Mouse (Mus musculus) yolk sac, embryonic 10.5 days (tissue): ENCODE measurements around the gene Scand1.

Source experiments
- DNase-seq: peaks from one replicate; pipeline ENCODE4 v3.0.0-alpha.2; 2017; ENCODE audit warnings: low spot score

Gene Scand1

GRCm38 (mm10) chr2:156307261-156307660, 5.2 kb downstream of the Scand1 start:
- DNase-seq: no peak

DNA sequence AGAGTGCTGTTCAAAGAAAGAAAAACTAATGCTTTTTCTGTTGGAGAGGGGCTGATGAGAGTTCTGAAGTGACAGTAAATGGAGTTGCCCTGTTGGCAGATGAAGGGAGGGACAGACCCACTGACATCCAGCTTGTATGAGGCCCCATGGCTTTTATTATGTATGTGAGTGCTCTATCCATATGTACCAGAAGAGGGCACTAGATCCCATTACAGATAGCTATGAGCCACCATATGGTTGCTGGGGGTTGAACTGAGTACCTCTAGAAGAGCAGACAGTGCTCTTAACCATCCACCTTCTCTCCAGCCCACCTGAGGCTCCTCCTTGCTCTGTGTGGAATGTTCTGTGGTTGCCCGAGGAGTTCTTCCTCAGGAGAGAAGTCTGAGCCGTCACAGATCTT, 6.7 kb downstream of the Scand1 start:
- DNase-seq: no peak

DNA sequence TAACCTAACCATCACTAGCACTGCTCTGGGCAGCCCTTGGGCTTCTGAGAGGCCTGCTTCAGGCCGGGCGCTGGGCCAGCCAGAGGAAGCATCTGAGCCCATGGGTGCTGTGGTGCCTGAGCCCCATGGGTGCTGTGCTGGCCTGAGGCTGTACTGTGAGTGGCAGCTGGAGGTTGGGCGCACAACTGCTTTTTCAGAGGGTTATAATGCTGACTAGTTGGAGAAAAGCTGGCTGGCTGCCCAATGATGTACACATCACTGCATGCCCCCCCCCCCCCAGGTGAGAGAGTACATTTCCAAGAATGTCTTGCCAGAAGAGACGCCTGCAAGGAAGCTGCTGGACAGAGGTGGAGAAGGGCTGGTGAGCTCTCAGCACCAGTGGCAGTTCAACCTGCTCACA, 8.2 kb downstream of the Scand1 start:
- DNase-seq: no peak

GRCm38 (mm10) chr2:156302063-156302462, 10.4 kb downstream of the Scand1 start:
- no peak for DNase-seq

GRCm38 (mm10) chr2:156298458-156298857, 14.0 kb downstream of the Scand1 start:
- no peak for DNase-seq

DNA sequence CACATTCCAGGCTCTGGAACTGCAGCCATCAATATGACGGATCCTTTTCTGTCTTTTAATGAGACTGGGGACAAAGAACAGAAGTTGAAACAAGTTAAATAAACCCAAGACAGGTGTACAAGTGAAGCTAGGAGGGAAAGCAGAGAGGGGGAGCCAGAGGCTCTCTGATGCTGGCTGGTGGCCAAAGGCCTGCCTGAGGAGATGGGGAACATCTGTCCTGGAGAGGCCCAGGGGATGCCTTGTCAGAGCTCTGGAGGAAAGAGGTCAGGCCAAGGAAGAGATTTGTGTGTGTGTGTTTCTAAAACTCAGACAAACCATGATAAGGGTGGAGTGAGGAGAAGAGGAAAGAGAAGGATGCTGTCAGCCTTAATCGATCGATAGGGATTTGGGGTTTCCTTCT, 14.9 kb downstream of the Scand1 start:
- no peak for DNase-seq

GRCm38 (mm10) chr2:156296190-156296589, 16.3 kb downstream of the Scand1 start:
- no peak for DNase-seq

DNA sequence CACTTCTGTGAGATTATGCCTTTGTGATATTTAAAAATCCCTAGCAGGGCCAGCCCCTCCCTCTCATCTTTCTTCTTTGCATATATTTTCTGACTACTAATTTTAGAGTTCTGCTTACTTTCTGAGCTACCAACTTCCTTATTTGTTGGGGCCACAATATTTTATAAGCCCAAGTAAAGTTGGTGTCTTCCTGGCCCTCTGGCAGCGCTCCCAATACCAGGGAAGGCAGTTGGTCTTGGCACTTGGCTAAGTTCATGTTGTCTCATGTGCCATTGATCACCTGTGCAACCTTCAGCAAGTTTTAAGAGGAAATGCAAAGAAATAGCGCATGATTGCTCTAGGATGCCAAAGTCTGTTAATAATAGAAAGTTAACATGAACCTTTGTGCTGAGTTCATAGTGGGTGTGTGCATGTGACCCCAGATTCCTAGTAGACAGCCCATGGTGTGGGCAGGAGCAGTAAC, 16.9 kb downstream of the Scand1 start:
- no peak for DNase-seq

- no peak for DNase-seq
Measured at GRCm38 (mm10) chr2:156291998-156292397, 20.5 kb downstream of the Scand1 start.

GRCm38 (mm10) chr2:156289552-156290160, 22.8 kb downstream of the Scand1 start:
- no peak for DNase-seq

GRCm38 (mm10) chr2:156288222-156288621, 24.3 kb downstream of the Scand1 start:
- no peak for DNase-seq

DNA sequence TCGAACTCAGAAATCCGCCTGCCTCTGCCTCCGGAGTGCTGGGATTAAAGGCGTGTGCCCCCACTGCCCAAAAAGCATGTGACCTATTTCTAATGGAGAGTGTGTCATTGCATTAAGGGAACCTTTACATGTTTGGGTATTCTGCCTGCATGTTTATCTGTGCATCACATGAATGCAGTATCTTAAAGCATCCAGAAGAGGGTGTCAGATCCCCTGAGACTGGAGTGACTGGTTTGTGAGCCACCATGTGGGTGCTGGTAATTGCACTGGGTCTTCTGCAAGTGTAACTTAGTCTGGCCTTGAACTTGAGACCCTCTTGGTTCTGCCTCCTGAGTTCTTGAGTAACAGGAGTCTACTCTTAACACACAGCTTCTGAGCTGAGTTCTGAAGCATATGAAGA, 25.8 kb downstream of the Scand1 start:
- no peak for DNase-seq

- DNase-seq: no peak
Measured at GRCm38 (mm10) chr2:156285161-156285560, 27.3 kb downstream of the Scand1 start.

- DNase-seq: no peak
Measured at GRCm38 (mm10) chr2:156281227-156281626, 31.3 kb downstream of the Scand1 start.

DNA sequence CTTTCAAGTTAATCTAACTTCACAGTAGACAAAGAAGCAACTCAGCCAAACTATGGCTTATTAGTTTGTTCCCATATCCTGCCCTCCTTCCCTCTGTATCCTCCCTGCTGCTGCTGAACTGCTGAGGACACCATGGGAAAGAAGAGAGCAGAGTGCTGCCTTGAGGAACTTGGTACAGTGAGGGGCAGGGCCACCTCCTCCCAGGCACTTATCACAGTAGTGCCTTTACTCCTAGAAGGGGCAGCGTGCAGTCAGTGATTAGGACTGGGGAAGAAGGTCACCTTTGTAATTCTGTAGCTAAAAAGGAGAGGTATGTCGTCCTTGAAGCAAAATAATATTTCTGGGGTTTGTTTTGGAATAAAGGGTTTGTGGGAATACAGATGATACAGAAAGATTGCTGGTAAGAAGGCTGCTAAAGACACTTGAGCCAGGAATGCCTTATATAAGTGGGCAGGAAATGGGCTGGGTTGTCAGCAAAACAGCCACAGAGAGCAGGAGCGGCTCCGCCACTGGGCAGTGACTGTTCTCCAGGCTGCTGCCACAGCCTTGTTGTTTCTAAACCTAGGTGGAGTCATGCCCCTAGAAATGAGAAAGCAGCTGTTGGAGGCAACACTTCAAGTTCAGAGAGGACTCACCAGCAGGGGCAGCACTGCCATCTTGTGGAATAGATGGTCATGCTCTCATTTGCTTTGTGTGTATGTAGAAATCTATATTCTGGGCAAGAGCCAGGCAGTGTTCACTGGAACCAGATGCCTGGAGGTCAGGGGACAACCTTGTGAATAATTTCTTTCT, 34.1 kb downstream of the Scand1 start:
- DNase-seq: peak; percentile 63

GRCm38 (mm10) chr2:156272553-156272952, 40.0 kb downstream of the Scand1 start:
- no peak for DNase-seq

GRCm38 (mm10) chr2:156267636-156268035, 44.9 kb downstream of the Scand1 start:
- no peak for DNase-seq

GRCm38 (mm10) chr2:156263204-156263893, 49.2 kb downstream of the Scand1 start:
- no peak for DNase-seq
